Mouse (Mus musculus): ENCODE data around the gene Cyp2ab1. TPM values are rescaled to one million over a fixed set of nuclear protein-coding genes. Genes with fewer than 3 reads are reported as not detected.

Gene Cyp2ab1
- total and polyA plus RNA-seq, 3 experiments = not detected

DNA sequence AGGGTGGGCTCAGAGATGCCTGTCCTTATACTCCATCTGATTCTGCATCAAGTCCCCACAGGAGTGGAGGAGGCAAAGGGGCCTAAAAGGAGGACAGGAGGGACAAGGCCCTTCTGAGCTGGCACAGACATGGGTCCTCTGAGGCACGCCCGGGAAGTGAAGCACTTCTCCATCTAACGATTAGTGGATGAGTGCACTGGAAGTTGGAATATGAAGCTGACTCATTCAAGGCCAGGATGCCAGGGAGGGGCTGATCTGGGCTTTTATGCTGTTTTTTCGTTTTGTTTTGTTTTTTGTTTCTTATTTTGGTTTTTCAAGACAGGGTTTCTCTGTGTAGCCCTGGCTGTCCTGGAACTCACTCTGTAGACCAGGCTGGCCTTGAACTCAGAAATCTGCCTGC is 9.9 kb downstream of the Cyp2ab1 start:
- H3K4me1 ChIP-seq (ENCODE audit: control insufficient read depth in 1 of 2, insufficient read depth in 2 of 2, low read length in 2 of 2) = peaks cover 0 to 4% of the 10 kb centered on the region in 2 experiments; a peak in 1 of 4 replicates
- H3K9me3 ChIP-seq (replicated peaks; ENCODE audit: insufficient read depth, low read length) = no peaks in the 10 kb centered on the region
- no peak overlapping the region for H3K9ac ChIP-seq (ENCODE audit: control insufficient read depth, low read depth, low read length, poor library complexity, severe bottlenecking)
- no peaks in the 10 kb centered on the region for H3K27me3 ChIP-seq (ENCODE audit: control insufficient read depth in 1 of 2, insufficient read depth in 2 of 2, low read length in 2 of 2)
- no peak for TF ChIP-seq MEF2A (IDR thresholded peaks at IDR 0.05; ENCODE audit: extremely low read depth, insufficient replicate concordance, low read depth, low read length, poor library complexity, severe bottlenecking)
- TF ChIP-seq USF1 (IDR thresholded peaks at IDR 0.05; ENCODE audit: low read depth, low read length) = no peak
- TF ChIP-seq RCOR1 (IDR thresholded peaks at IDR 0.05; ENCODE audit: low read depth, low read length) = no peak
- TF ChIP-seq ZNF384 (IDR thresholded peaks at IDR 0.05; ENCODE audit: low read depth, low read length) = no peak
- no peak for TF ChIP-seq ZC3H11A (IDR thresholded peaks at IDR 0.05; ENCODE audit: low read depth, low read length)
- no peak for TF ChIP-seq CHD1 (IDR thresholded peaks at IDR 0.05; ENCODE audit: low read depth, low read length)
- TF ChIP-seq GABPA (IDR thresholded peaks at IDR 0.05; ENCODE audit: low read depth, low read length) = no peak
- TF ChIP-seq MAZ (IDR thresholded peaks at IDR 0.05; ENCODE audit: low read depth, low read length) = no peak
- no peak for TF ChIP-seq ZMIZ1 (IDR thresholded peaks at IDR 0.05; ENCODE audit: low read depth, low read length)
- TF ChIP-seq JUND (IDR thresholded peaks at IDR 0.05; ENCODE audit: low read depth, low read length) = no peak
- TF ChIP-seq POLR2AphosphoS2 (IDR thresholded peaks at IDR 0.05; ENCODE audit: low read length) = no peak
- TF ChIP-seq UBTF (IDR thresholded peaks at IDR 0.05; ENCODE audit: borderline replicate concordance, insufficient read depth, low read depth, low read length) = no peak
- no peak for TF ChIP-seq ELF1 (IDR thresholded peaks at IDR 0.05; ENCODE audit: low read depth, low read length)
- TF ChIP-seq TAL1 (IDR thresholded peaks at IDR 0.05; ENCODE audit: low read length) = no peak
- no peak for TF ChIP-seq SMC3 (IDR thresholded peaks at IDR 0.05; ENCODE audit: low read depth, low read length)
- TF ChIP-seq POLR2AphosphoS5 (IDR thresholded peaks at IDR 0.05; ENCODE audit: borderline replicate concordance, low read depth, low read length) = no peak
- no peak for TF ChIP-seq TCF12 (IDR thresholded peaks at IDR 0.05; ENCODE audit: low read depth, low read length)
- no peak for TF ChIP-seq NELFE (IDR thresholded peaks at IDR 0.05; ENCODE audit: low read depth, low read length)
- TF ChIP-seq EP300 (IDR thresholded peaks at IDR 0.05; ENCODE audit: low read depth in 1 of 2, low read length in 2 of 2) = no peak
- H3K4me3 ChIP-seq (ENCODE audit: control insufficient read depth in 1 of 2, insufficient read depth in 1 of 2, low read depth in 2 of 2, low read length in 2 of 2) = no peak overlapping the region
- no peaks in the 10 kb centered on the region for H3K79me2 ChIP-seq (ENCODE audit: control insufficient read depth, insufficient read depth, low read length, poor library complexity)
- no peak overlapping the region for H3K27ac ChIP-seq (ENCODE audit: control insufficient read depth, low read depth, low read length)
- DNase-seq (ENCODE audit: low read depth, low spot score) = no peak
- H3K36me3 ChIP-seq (ENCODE audit: control insufficient read depth in 1 of 2, insufficient read depth in 2 of 2, low read length in 2 of 2) = no peaks in the 10 kb centered on the region; a peak in 1 of 4 replicates

GRCm38 (mm10) chr16:20312272-20312671 is 12.9 kb downstream of the Cyp2ab1 start:
- H3K4me1 ChIP-seq (ENCODE audit: control insufficient read depth in 1 of 2, insufficient read depth in 2 of 2, low read length in 2 of 2) = peaks cover 0 to 10% of the 10 kb centered on the region in 2 experiments; a peak in 2 of 4 replicates
- no peak for DNase-seq (ENCODE audit: low read depth, low spot score)
- no peak overlapping the region for H3K4me3 ChIP-seq (ENCODE audit: control insufficient read depth in 1 of 2, insufficient read depth in 1 of 2, low read depth in 2 of 2, low read length in 2 of 2)
- H3K9me3 ChIP-seq (replicated peaks; ENCODE audit: insufficient read depth, low read length) = no peaks in the 10 kb centered on the region
- H3K36me3 ChIP-seq (ENCODE audit: control insufficient read depth in 1 of 2, insufficient read depth in 2 of 2, low read length in 2 of 2) = no peaks in the 10 kb centered on the region; a peak in 1 of 4 replicates
- TF ChIP-seq CHD1 (IDR thresholded peaks at IDR 0.05; ENCODE audit: low read depth, low read length) (no peak), MAX (IDR thresholded peaks at IDR 0.05; ENCODE audit: low read length) (no peak), POLR2A (IDR thresholded peaks at IDR 0.05; ENCODE audit: control insufficient read depth in 1 of 2, insufficient read depth in 1 of 2, low read depth in 1 of 2, low read length in 2 of 2, poor library complexity in 1 of 2) (no peak), TAL1 (IDR thresholded peaks at IDR 0.05; ENCODE audit: low read length) (no peak), ELF1 (IDR thresholded peaks at IDR 0.05; ENCODE audit: low read depth, low read length) (no peak), MXI1 (IDR thresholded peaks at IDR 0.05; ENCODE audit: low read depth, low read length) (no peak), HCFC1 (IDR thresholded peaks at IDR 0.05; ENCODE audit: low read depth, low read length) (no peak), USF1 (IDR thresholded peaks at IDR 0.05; ENCODE audit: low read depth, low read length) (no peak), CHD2 (IDR thresholded peaks at IDR 0.05; ENCODE audit: low read length) (no peak), SMC3 (IDR thresholded peaks at IDR 0.05; ENCODE audit: low read depth, low read length) (no peak), JUND (IDR thresholded peaks at IDR 0.05; ENCODE audit: low read depth, low read length) (no peak), CTCF (IDR thresholded peaks at IDR 0.05 in 2 of 3, conservative IDR thresholded peaks at IDR 0.05 in 1 of 3; ENCODE audit: control insufficient read depth in 1 of 3, insufficient read depth in 1 of 3, low read depth in 2 of 3, low read length in 3 of 3, poor library complexity in 1 of 3, severe bottlenecking in 1 of 3) (no peak), BHLHE40 (IDR thresholded peaks at IDR 0.05; ENCODE audit: borderline replicate concordance, low read depth, low read length) (no peak), RCOR1 (IDR thresholded peaks at IDR 0.05; ENCODE audit: low read depth, low read length) (no peak)
- no peaks in the 10 kb centered on the region for H3K79me2 ChIP-seq (ENCODE audit: control insufficient read depth, insufficient read depth, low read length, poor library complexity)
- no peak overlapping the region for H3K9ac ChIP-seq (ENCODE audit: control insufficient read depth, low read depth, low read length, poor library complexity, severe bottlenecking)
- no peak overlapping the region for H3K27ac ChIP-seq (ENCODE audit: control insufficient read depth, low read depth, low read length)
- H3K27me3 ChIP-seq (ENCODE audit: control insufficient read depth in 1 of 2, insufficient read depth in 2 of 2, low read length in 2 of 2) = no peaks in the 10 kb centered on the region; a peak in 1 of 4 replicates

Measured in MEL (cell line).